Mouse (Mus musculus) activated CD4-positive, CD25-positive, alpha-beta regulatory T cell (primary cell): ENCODE data around the gene Isy1. TPM values are rescaled to one million over a fixed set of nuclear protein-coding genes. Genes with fewer than 3 reads are reported as not detected.

Experiments
- polyA plus RNA-seq, 2 experiments: library from polyadenylated mRNA; unstranded; fragments of 100-300 nt; shearing (Covaris generic); gene quantifications; one replicate each; pipeline ENCODE4 v1.2.1; 2017

The Isy1 gene
- 10 to 100 TPM; 88.7 to 90.5 TPM for polyA plus RNA-seq

DNA sequence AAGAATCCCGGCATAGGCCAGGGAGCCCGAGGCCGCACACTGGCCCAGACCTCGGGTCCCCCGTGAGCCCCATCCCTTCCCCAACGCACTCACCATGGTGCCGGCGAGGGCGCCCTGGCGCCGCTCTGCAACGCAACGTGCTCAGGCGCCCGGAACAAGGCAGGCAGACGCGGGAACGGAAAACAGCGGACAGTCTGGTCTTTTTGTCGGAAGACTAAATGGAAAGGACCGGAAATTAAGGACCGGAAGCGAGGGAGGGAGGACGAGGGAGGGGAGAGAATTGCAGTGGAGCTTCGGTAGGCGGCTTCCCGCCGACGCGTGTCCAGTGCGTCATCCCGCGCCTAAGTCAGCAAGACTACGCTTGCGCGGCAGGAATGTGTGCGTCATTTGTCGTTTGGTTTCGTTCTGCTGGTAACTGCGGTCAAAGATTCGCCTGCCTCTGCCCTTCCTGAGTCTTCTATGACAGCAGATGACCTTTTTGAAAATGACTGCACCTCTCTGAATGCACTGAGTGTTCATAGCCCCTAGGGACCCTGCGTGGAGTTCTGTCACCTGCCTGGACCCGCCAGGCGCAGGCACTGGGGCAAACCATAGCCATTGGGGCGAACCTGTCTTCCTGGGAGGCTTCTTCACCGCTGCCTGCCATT, at the start of gene Isy1:
Isy1 (minus strand) TSS at position 248 of the 647 bp plus-strand sequence.

DNA sequence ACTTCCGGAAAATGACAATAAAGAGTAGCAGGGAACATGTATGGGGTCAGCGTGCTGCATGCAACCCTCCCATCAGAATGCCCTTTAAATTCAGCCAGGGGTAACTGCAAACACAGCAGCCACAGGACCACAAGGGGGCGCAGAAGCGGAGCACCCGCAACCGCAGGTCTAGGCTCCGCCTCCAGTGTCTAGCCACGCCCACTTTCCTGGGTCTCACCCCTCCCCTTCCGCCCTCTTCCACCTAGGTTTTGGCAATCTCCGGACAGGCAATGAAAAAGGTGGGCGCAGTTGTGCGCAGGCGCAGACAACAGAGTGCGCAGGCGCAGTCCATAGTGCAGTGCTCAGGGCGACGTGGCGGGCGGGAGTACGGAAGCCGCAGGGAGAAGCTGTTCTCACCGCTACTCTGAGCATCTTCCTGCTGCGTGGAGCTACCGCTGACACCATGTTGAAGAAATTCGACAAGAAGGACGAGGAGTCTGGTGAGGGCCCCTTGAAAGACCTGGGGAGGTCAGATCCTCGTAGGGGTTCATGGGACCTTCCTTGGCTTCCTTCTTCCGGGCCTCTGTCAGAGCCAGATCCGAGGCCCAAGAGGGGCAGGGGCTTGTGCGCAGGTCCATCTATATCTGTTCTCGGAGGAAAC, 49.1 kb upstream of the Isy1 start, which contains the start of gene Copg1:
Copg1 (plus strand) TSS at position 221 of the 640 bp plus-strand sequence.

DNA sequence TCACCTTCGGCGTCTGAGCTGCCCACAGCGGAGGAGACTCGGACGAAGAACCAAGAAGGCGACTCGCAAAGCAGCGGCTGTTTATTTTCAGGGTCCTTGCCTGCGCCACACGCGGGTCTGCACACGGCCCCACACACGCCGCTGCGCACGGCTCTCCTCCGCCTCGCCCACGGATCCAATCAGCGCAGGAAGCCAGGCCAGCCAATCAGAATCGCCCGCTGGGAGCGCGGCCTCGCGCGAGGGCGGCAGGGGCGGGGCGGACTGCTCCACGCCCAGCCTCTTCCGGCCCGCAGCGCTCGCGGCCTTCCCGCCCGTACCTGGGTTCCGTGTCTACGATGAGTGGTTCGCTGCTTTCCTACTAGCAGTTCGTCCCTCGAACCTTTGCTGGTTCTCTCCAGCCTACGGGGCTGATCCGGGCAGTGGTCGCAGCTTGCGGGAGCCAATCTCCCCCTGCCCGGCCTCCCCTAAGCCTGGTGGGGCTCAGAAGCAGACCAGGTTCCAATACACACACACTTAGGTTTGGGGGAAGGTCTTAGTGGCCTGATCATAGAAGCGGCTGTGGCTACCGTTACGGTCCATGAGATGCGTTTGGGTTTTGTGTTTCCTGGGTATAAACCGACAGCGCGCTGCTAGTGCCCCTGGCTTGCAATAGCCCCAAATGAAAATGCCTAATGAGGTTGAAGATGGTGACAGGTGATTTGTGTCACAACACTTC, 12.5 kb upstream of the Isy1 start, which contains the start of gene Cnbp:
Cnbp (minus strand) TSS at position 207 of the 715 bp plus-strand sequence.

DNA sequence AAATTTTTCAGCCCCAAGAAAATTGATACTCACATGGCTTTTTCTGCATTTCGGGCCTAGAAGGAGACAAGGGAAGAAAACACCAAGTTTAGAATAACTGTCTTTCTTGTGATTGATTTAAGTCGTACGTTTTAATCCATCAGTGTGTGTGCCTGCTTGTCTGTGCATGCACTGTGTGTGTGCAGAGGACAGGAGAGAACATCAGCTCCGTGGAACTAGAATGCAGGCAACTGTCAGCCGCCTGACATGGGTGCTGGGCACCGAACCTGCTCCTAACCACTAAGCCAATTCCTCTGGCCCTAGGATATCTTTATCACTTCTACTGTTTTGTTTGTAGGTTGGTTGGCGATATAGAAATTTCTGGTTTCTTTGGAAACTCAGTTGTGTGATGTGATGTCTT, 2.9 kb downstream of the Isy1 start, which contains the start of gene Gm45140:
Gm45140 (minus strand) TSS at position 101 of the 400 bp plus-strand sequence.

DNA sequence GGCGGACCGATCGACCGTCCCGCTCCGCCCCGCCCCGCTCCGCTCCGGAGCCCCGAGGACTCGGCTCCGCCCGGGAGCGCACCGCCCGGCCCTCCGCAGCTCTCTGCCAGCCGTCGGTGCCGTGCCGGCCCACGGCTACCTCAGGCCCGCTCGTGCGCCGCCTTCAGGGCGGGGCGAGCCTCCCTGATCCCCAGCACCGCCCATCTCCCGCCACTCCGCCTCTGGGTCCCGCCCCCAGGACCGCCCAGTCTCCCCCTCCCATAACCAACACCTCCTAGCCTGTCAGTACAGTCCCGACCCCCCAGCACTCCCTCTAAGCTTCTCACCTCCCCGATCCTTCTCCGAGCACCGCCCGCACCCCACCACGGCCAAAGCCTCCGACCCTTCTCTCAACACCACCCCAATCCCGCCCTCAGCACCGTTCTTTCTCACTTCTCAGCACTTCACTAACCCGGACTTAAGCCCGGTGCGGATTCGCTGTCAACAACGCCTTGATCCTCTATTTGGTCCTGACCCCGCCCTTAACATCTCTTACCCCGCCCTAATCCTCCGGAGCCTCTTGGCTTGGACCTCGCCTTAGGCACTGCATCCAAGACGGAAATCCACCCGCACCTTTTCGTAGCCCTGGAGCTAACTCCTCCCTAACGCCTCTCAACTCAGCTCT, 26.8 kb downstream of the Isy1 start, which contains the start of gene Rab43:
Rab43 (minus strand) TSS at position 490 of the 664 bp plus-strand sequence.

DNA sequence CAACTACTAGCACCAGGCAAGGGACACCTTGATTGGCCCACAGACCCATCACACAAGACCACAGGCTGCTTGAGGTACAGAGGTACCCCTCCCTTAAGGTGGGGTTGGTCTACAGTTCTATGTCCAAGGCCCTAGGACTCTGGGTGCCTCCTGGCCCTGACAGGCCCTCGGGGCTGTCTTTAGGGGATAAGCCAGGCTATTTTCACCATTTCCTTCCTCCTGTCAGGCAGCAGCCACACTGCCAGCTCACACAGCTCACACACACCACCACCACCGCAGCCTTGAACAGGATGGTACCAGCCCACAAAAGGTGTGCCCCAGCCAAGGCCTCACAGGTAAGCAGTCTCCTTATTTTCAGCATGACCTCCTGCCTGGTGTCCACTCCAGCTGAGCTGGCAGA, 60.8 kb downstream of the Isy1 start, which contains the start of gene Gp9:
Gp9 (plus strand) TSS at position 231 of the 400 bp plus-strand sequence.

Other genes with a start within 250 kb of the Isy1 start
- under 1 TPM in 1 of 2 experiments, not detected in 1; 0.17 TPM for gene Prokr1, start 248.1 kb downstream of the Isy1 start, polyA plus RNA-seq
- 1 to 10 TPM; 4.1 to 6.9 TPM for gene Aplf, start 166.6 kb downstream of the Isy1 start, polyA plus RNA-seq
- gene Efcc1, start 107.9 kb downstream of the Isy1 start, polyA plus RNA-seq, result under 1 TPM; 0.38 to 0.61 TPM
- under 1 TPM; 0.33 to 0.61 TPM for gene Gp9, start 60.7 kb downstream of the Isy1 start, polyA plus RNA-seq
- gene Rab43, start 26.6 kb downstream of the Isy1 start, polyA plus RNA-seq, result 10 to 100 TPM; 29.3 to 40.8 TPM
- gene Gm45140, start 3.0 kb downstream of the Isy1 start, polyA plus RNA-seq, result 10 to 100 TPM; 16.4 to 20.3 TPM
- gene Cnbp, start 12.3 kb upstream of the Isy1 start, polyA plus RNA-seq, result 1,000 to 10,000 TPM in 1 of 2 experiments, 100 to 1,000 TPM in 1; 944 to 1,204 TPM
- gene Copg1, start 49.0 kb upstream of the Isy1 start, polyA plus RNA-seq, result 100 to 1,000 TPM in 1 of 2 experiments, 10 to 100 TPM in 1; 78.6 to 130 TPM
- 10 to 100 TPM; 45.8 to 51.9 TPM for gene Hmces, start 75.1 kb upstream of the Isy1 start, polyA plus RNA-seq
- 1 to 10 TPM in 1 of 2 experiments, under 1 TPM in 1; 0.37 to 1.5 TPM for gene H1fx, start 142.8 kb upstream of the Isy1 start, polyA plus RNA-seq
- gene Rab7, start 206.5 kb upstream of the Isy1 start, polyA plus RNA-seq, result 100 to 1,000 TPM; 302 to 311 TPM
- 100 to 1,000 TPM; 144 to 228 TPM for gene Rpn1, start 245.7 kb upstream of the Isy1 start, polyA plus RNA-seq